Comparison of ENCODE assay signal across 11 mouse cellular contexts in the genomic region with DNA sequence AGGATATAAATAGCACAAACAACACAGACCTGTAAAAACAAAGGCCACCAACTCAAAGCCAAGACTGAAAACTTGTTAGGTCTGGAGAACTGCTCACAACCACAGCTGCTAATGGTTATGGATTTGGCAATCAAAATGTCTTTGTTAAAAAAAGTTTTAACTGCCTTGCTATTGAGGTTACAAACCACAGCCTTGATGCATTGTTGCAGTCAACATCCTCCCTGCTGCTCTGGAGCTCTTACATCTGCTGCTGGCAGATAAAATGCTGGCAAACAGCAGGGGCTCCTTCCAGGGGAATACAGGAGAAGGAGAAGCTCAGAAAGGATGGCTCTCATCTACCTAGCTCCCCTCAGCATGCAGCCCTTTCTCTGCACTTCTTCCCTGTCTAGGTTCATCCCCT. TPM values are rescaled to one million over a fixed set of nuclear protein-coding genes. Genes with fewer than 3 reads are reported as not detected.
A peak's percentile ranks its signal among the peaks of the same experiment; 100 is the strongest.
DNase-seq lines count a peak whose midpoint lies in the region; ATAC-seq lines count a peak whose summit lies in the region.
"Had no signal": no experiment of that assay in that cellular context is flagged by ENCODE, and none has a peak within 500 bp of the region (broad histone marks: within the 10 kb centered on the region; RNA-seq: fewer than 3 reads in every experiment).

No protein-coding gene starts in this region.

- DNase-seq in forebrain, embryonic 10.5 days (ENCODE audit: extremely low spot score, low spot score), result no peak
- DNase-seq in forebrain, embryonic 11.5 days (ENCODE audit: low spot score), result no peak
- DNase-seq in kidney, postnatal 14 days, result peak; percentile 36
- DNase-seq in kidney, adult 18-20 months, result no peak
- DNase-seq in 416B (ENCODE audit: low read depth), result peak; percentile 92
- DNase-seq in heart, postnatal 10 days, result peak; percentile 57
- DNase-seq in layer of hippocampus, postnatal 14 days (ENCODE audit: low spot score in 2 of 2), result no peak
- no peak for DNase-seq in thymus, postnatal 14 days
- DNase-seq: embryo, embryonic 11 days had no signal

- no peak overlapping the region for H3K9ac ChIP-seq in forebrain, embryonic 11.5 days (ENCODE audit: low read length)
- H3K9ac ChIP-seq: stomach, embryonic 15.5 days had no signal

- no peak overlapping the region for H3K4me2 ChIP-seq in forebrain, embryonic 11.5 days (ENCODE audit: low read depth, low read length, severe bottlenecking)
- H3K4me2 ChIP-seq: midbrain, embryonic 11.5 days; stomach, embryonic 15.5 days had no signal

- intact Hi-C loops in heart, postnatal 10 days (cut with DNase I), result loop anchor here (2.0 kb wide), 1 partner anchor 153 kb away; no protein-coding TSS in a partner anchor

- H3K4me3 ChIP-seq in forebrain, embryonic 10.5 days, result no peak overlapping the region
- no peak overlapping the region for H3K4me3 ChIP-seq in forebrain, embryonic 11.5 days (ENCODE audit: low read depth, low read length)
- H3K4me3 ChIP-seq: stomach, embryonic 15.5 days had no signal

- peaks cover 14% of the 10 kb centered on the region for H3K36me3 ChIP-seq in forebrain, embryonic 10.5 days (replicated peaks)
- H3K36me3 ChIP-seq in forebrain, embryonic 11.5 days (ENCODE audit: control insufficient read depth, insufficient read depth, low read length), result no peaks in the 10 kb centered on the region

- H3K4me1 ChIP-seq in forebrain, embryonic 10.5 days, result peaks cover 26% of the 10 kb centered on the region
- no peaks in the 10 kb centered on the region for H3K4me1 ChIP-seq in forebrain, embryonic 11.5 days (replicated peaks; ENCODE audit: control insufficient read depth, insufficient read depth, low read length)

- no peaks in the 10 kb centered on the region for H3K27me3 ChIP-seq in forebrain, embryonic 10.5 days (ENCODE audit: poor library complexity, severe bottlenecking)
- H3K27me3 ChIP-seq in forebrain, embryonic 11.5 days (ENCODE audit: control insufficient read depth, insufficient read depth, low read length), result no peaks in the 10 kb centered on the region
- H3K27me3 ChIP-seq: stomach, embryonic 15.5 days had no signal

- ATAC-seq in forebrain, embryonic 11.5 days (replicated peaks; ENCODE audit: low FRiP score), result no peak

- H3K27ac ChIP-seq in forebrain, embryonic 10.5 days, result 0 out of 2 replicates have a peak overlapping the region, but pooled peaks have one; percentile 26
- H3K27ac ChIP-seq in forebrain, embryonic 11.5 days (ENCODE audit: low read depth, low read length), result no peak overlapping the region
- H3K27ac ChIP-seq: stomach, embryonic 15.5 days had no signal

- H3K9me3 ChIP-seq in forebrain, embryonic 10.5 days, result no peaks in the 10 kb centered on the region
- no peaks in the 10 kb centered on the region for H3K9me3 ChIP-seq in forebrain, embryonic 11.5 days (ENCODE audit: control insufficient read depth, low read length)
- H3K9me3 ChIP-seq: stomach, embryonic 15.5 days had no signal

RNA-seq across cellular contexts. Expression of gene Zfp609, which starts 20.8 kb away (rescaled TPM):
- polyA plus RNA-seq in forebrain, embryonic 10.5 days (2016; fragmentation: Nextera tagmentation; extraction: Ambion mirVana), result 8.2 and 8.3 TPM in 2 replicates
- 12.3 and 12.9 TPM in 2 replicates for polyA plus RNA-seq in forebrain, embryonic 11.5 days (2014; fragmentation: Nextera tagmentation; extraction: Ambion mirVana)
- total RNA-seq in heart, postnatal 10 days (2021), result 10 to 100 TPM; 34.4 to 36.7 TPM
- 10 to 100 TPM; 44.8 to 48.6 TPM for total RNA-seq in layer of hippocampus, postnatal 14 days (2021)

RNA-seq across cellular contexts. Expression of gene Pclaf, which starts 41.9 kb away (rescaled TPM):
- 339 and 372 TPM in 2 replicates for polyA plus RNA-seq in forebrain, embryonic 10.5 days (2016; fragmentation: Nextera tagmentation; extraction: Ambion mirVana)
- 264 and 318 TPM in 2 replicates for polyA plus RNA-seq in forebrain, embryonic 11.5 days (2014; fragmentation: Nextera tagmentation; extraction: Ambion mirVana)
- total RNA-seq in heart, postnatal 10 days (2021), result 10 to 100 TPM; 12.4 to 12.6 TPM
- total RNA-seq in layer of hippocampus, postnatal 14 days (2021), result 1 to 10 TPM; 1.5 to 3.7 TPM

Comparison
In these comparisons a context has a peak if more than half of its experiments do, and no peak if none do; other contexts are left out.
1. DNase-seq: peak in kidney, postnatal 14 days (single experiment), 416B (single experiment) and heart, postnatal 10 days (2 of 2); none in forebrain, embryonic 10.5 days (single experiment), forebrain, embryonic 11.5 days (single experiment), kidney, adult 18-20 months (single experiment), layer of hippocampus, postnatal 14 days (0 of 2) and thymus, postnatal 14 days (single experiment).